Mouse (Mus musculus) midbrain, embryonic 14.5 days (tissue): ENCODE measurements around the gene H1foo. TPM values are rescaled to one million over a fixed set of nuclear protein-coding genes. Genes with fewer than 3 reads are reported as not detected.

Source experiments
- ATAC-seq: fragments of 200-750 bp; cut with Nextera tagmentation; 2 replicates; pipeline ENCODE4 v1.8.0; 2017; ENCODE audit warnings: moderate number of reproducible peaks, moderate library complexity; ENCODE audit not compliant: low FRiP score, low TSS enrichment
- DNase-seq: peaks from one replicate; pipeline ENCODE4 v3.0.0-alpha.2; 2015
- H3K27ac ChIP-seq: fragments of 300-500 bp; sonication (generic); replicated peaks from 2 replicates; pipeline ENCODE4 v1.5.1; 2014; ENCODE audit warnings: mild to moderate bottlenecking, low read depth, low read length, moderate library complexity
- H3K27me3 ChIP-seq: fragments of 300-500 bp; sonication (generic); 2 replicates; pipeline ENCODE4 v1.6.1; 2014; ENCODE audit warnings: low read length, control low read depth, mixed read lengths; ENCODE audit not compliant: control insufficient read depth, insufficient read depth
- H3K36me3 ChIP-seq: fragments of 300-500 bp; sonication (generic); 2 replicates; pipeline ENCODE4 v1.6.1; 2014; ENCODE audit warnings: low read length, control low read depth; ENCODE audit not compliant: control insufficient read depth, insufficient read depth
- H3K4me1 ChIP-seq: fragments of 300-500 bp; sonication (generic); 2 replicates; pipeline ENCODE4 v1.6.1; 2014; ENCODE audit warnings: mild to moderate bottlenecking, antibody characterized with exemption, low read length, control low read depth; ENCODE audit not compliant: control insufficient read depth, insufficient read depth
- H3K4me2 ChIP-seq: fragments of 300-500 bp; sonication (generic); 2 replicates; pipeline ENCODE4 v1.6.1; 2014; ENCODE audit warnings: mild to moderate bottlenecking, low read length, moderate library complexity
- H3K4me3 ChIP-seq: fragments of 300-500 bp; sonication (generic); replicated peaks from 2 replicates; pipeline ENCODE4 v1.5.1; 2014; ENCODE audit warnings: low read depth, low read length
- H3K9ac ChIP-seq: fragments of 300-500 bp; sonication (generic); replicated peaks from 2 replicates; pipeline ENCODE4 v1.6.1; 2014; ENCODE audit warnings: mild to moderate bottlenecking, low read length, moderate library complexity
- H3K9me3 ChIP-seq: fragments of 300-500 bp; sonication (generic); 2 replicates; pipeline ENCODE4 v1.6.1; 2016; ENCODE audit warnings: low read length, control low read depth, mixed read lengths; ENCODE audit not compliant: control insufficient read depth
- WGBS: fragments of 180-500 bp; shearing (Covaris S2); extraction: QIAGEN DNeasy Blood & Tissue Kit; methylation state at CpG from one replicate; pipeline ENCODE4 v1.1.7; 2014; 5-methylcytosine and 5-hydroxymethylcytosine counted together
- polyA plus RNA-seq: library from polyadenylated mRNA; unstranded; fragments of >200 nt; fragmentation: Nextera tagmentation; extraction: Ambion mirVana; gene quantifications from 2 replicates; pipeline ENCODE4 v1.2.1, GENCODE M21; 2014

H1foo gene
- polyA plus RNA-seq, 1 experiment from 2014 or later, result not detected

- ATAC-seq, result no peak
- no peak overlapping the region for H3K4me2 ChIP-seq
These were observed 37.9 kb upstream of the H1foo start for GRCm38 (mm10) chr6:115906871-115907270.

GRCm38 (mm10) chr6:115908421-115908982, 36.2 kb upstream of the H1foo start:
- Histone ChIP-seq H3K9me3 (no peaks in the 10 kb centered on the region), H3K4me1 (no peaks in the 10 kb centered on the region), H3K4me2 (no peak overlapping the region), H3K27me3 (no peaks in the 10 kb centered on the region), H3K27ac (no peak overlapping the region), H3K9ac (no peak overlapping the region), H3K36me3 (peaks cover 28% of the 10 kb centered on the region), H3K4me3 (no peak overlapping the region)
- ATAC-seq (no peak), DNase-seq (no peak)
- WGBS, result 35% methylated on average over 6 of the region's 6 CpGs

More at GRCm38 (mm10) chr6:115906871-115907270, 37.9 kb upstream of the H1foo start:
- no peaks in the 10 kb centered on the region for H3K27me3 ChIP-seq
- no peaks in the 10 kb centered on the region for H3K9me3 ChIP-seq
- H3K4me1 ChIP-seq, result no peaks in the 10 kb centered on the region
- H3K9ac ChIP-seq, result no peak overlapping the region
- peaks cover 26% of the 10 kb centered on the region for H3K36me3 ChIP-seq
- no peak overlapping the region for H3K27ac ChIP-seq
- 84% methylated on average over 2 of the region's 2 CpGs for WGBS
- H3K4me3 ChIP-seq, result no peak overlapping the region
- no peak for DNase-seq

- H3K9me3 ChIP-seq, result no peaks in the 10 kb centered on the region
- ATAC-seq (no peak), DNase-seq (no peak)
- H3K4me1 ChIP-seq, result no peaks in the 10 kb centered on the region
- no peak overlapping the region for H3K4me2 ChIP-seq
- H3K4me3 ChIP-seq, result no peak overlapping the region
- H3K9ac ChIP-seq, result no peak overlapping the region
- peaks cover 28% of the 10 kb centered on the region for H3K36me3 ChIP-seq
- H3K27ac ChIP-seq, result no peak overlapping the region
- 63% methylated on average over 3 of the region's 3 CpGs for WGBS
- no peaks in the 10 kb centered on the region for H3K27me3 ChIP-seq
These were observed 35.7 kb upstream of the H1foo start for GRCm38 (mm10) chr6:115909052-115909451.

- Histone ChIP-seq H3K4me3 (no peak overlapping the region), H3K36me3 (peaks cover 21% of the 10 kb centered on the region), H3K27ac (no peak overlapping the region), H3K4me1 (no peaks in the 10 kb centered on the region), H3K9me3 (no peaks in the 10 kb centered on the region), H3K27me3 (no peaks in the 10 kb centered on the region), H3K9ac (no peak overlapping the region), H3K4me2 (no peak overlapping the region)
- DNase-seq (no peak), ATAC-seq (no peak)
- 76% methylated on average over 8 of the region's 8 CpGs for WGBS
These were observed 34.8 kb upstream of the H1foo start for GRCm38 (mm10) chr6:115909940-115910339.

GRCm38 (mm10) chr6:115911763-115912162, 33.0 kb upstream of the H1foo start:
- H3K27ac ChIP-seq, result no peak overlapping the region
- H3K36me3 ChIP-seq, result peaks cover 13% of the 10 kb centered on the region; the same call in 1 of the 2 replicates
- no peak overlapping the region for H3K4me3 ChIP-seq
- DNase-seq, result no peak
- 88% methylated on average over 6 of the region's 6 CpGs for WGBS
- no peaks in the 10 kb centered on the region for H3K4me1 ChIP-seq
- no peaks in the 10 kb centered on the region for H3K27me3 ChIP-seq
- no peak overlapping the region for H3K9ac ChIP-seq
- no peak overlapping the region for H3K4me2 ChIP-seq
- no peaks in the 10 kb centered on the region for H3K9me3 ChIP-seq
- no peak for ATAC-seq

- Histone ChIP-seq H3K4me1 (no peaks in the 10 kb centered on the region), H3K27me3 (no peaks in the 10 kb centered on the region), H3K9me3 (no peaks in the 10 kb centered on the region), H3K9ac (no peak overlapping the region), H3K36me3 (peaks cover 11% of the 10 kb centered on the region; the same call in 1 of the 2 replicates), H3K4me3 (no peak overlapping the region), H3K27ac (no peak overlapping the region), H3K4me2 (no peak overlapping the region)
- WGBS, result 88% methylated on average over 10 of the region's 10 CpGs
- ATAC-seq, result no peak
- no peak for DNase-seq
These were observed 31.3 kb upstream of the H1foo start for GRCm38 (mm10) chr6:115913482-115913881.

GRCm38 (mm10) chr6:115914511-115915202, 30.1 kb upstream of the H1foo start:
- Histone ChIP-seq H3K36me3 (peaks cover 11% of the 10 kb centered on the region; the same call in 1 of the 2 replicates), H3K27me3 (no peaks in the 10 kb centered on the region), H3K4me3 (no peak overlapping the region), H3K9ac (no peak overlapping the region), H3K4me2 (no peak overlapping the region), H3K9me3 (no peaks in the 10 kb centered on the region), H3K4me1 (no peaks in the 10 kb centered on the region), H3K27ac (no peak overlapping the region)
- DNase-seq, result no peak
- no peak for ATAC-seq
- 91% methylated on average over 15 of the region's 15 CpGs for WGBS

GRCm38 (mm10) chr6:115915601-115916445, 28.9 kb upstream of the H1foo start:
- no peaks in the 10 kb centered on the region for H3K4me1 ChIP-seq
- H3K27ac ChIP-seq, result no peak overlapping the region

More at GRCm38 (mm10) chr6:115915601-115916445, 28.9 kb upstream of the H1foo start:
- H3K27me3 ChIP-seq, result no peaks in the 10 kb centered on the region
- ATAC-seq (no peak), DNase-seq (no peak)
- WGBS, result 81% methylated on average over 17 of the region's 17 CpGs
- no peaks in the 10 kb centered on the region for H3K9me3 ChIP-seq
- no peak overlapping the region for H3K4me2 ChIP-seq
- H3K9ac ChIP-seq, result no peak overlapping the region
- no peak overlapping the region for H3K4me3 ChIP-seq
- peaks cover 11% of the 10 kb centered on the region; the same call in 1 of the 2 replicates for H3K36me3 ChIP-seq
